Mouse (Mus musculus): ENCODE results near the gene Aldh1a7. TPM values are rescaled to one million over a fixed set of nuclear protein-coding genes. Genes with fewer than 3 reads are reported as not detected.
A peak's percentile ranks its signal among the peaks of the same experiment; 100 is the strongest.

The Aldh1a7 gene
- total and polyA plus RNA-seq, 2 experiments = 67.2 to 198 TPM

DNA sequence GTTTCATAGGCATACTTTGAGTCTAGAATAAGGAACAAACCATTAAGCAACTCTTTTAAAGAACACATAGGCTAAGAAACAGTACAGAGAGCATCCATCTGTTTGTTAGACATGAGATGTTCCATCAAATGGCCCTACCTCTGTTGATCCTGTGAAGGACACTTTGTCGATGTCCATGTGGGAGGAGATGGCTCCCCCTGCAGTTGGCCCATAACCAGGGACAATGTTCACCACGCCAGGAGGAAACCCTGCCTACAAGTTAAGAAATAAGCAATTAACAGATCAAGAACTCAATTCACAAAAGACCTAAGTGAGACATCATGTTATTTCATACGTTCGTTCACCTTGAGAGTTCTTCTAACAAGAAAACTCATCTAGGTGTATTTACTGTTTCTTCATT, 12.8 kb downstream of the Aldh1a7 start:
- Histone ChIP-seq H3K4me3 (ENCODE audit: insufficient read depth, low read depth, low read length) (no peak overlapping the region), H3K36me3 (ENCODE audit: control insufficient read depth, insufficient read depth, low read length) (peaks cover 33% of the 10 kb centered on the region), H3K27ac (replicated peaks; ENCODE audit: insufficient read depth, low read depth, low read length) (no peak overlapping the region), H3K9ac (ENCODE audit: low read depth, low read length) (no peak overlapping the region), H3K4me1 (ENCODE audit: control insufficient read depth, insufficient read depth, low read length) (peaks cover 2% of the 10 kb centered on the region; the same call in 1 of the 2 replicates), H3K27me3 (ENCODE audit: control insufficient read depth, insufficient read depth, low read length) (no peaks in the 10 kb centered on the region), H3K79me2 (ENCODE audit: control insufficient read depth, insufficient read depth, low read length) (no peaks in the 10 kb centered on the region; the same call in 1 of the 2 replicates)
- TF ChIP-seq POLR2A (IDR thresholded peaks at IDR 0.05; ENCODE audit: extremely low read depth, insufficient read depth, low read length) = no peak
- TF ChIP-seq CTCF (IDR thresholded peaks at IDR 0.05; ENCODE audit: low read depth, low read length) = peak; percentile 16; the same call in 1 of the 2 replicates
- DNase-seq (ENCODE audit: extremely low read depth, low read depth, low spot score) = no peak
- WGBS = 76% methylated on average over 4 of the region's 4 CpGs

DNA sequence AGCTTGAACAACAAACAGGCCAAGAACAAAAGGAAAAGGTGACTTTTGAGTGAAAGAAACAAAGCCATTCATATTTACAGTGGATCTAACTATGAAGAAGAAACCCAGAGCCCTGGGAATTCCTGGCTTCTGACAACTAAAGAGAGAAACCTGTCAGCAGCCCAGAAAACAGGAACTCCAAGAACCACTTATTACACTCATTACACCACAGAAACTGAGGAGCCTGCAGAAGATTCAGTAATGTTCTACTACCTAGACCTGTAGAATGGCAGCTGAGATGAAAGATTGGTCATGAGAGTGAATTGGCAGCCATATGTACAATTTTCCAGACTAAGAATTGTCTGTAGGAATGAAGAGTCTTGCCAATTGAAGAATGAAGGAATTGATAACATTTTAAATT, 20.2 kb downstream of the Aldh1a7 start:
- no peak overlapping the region for H3K27ac ChIP-seq (replicated peaks; ENCODE audit: insufficient read depth, low read depth, low read length)
- no peak overlapping the region for H3K4me3 ChIP-seq (ENCODE audit: insufficient read depth, low read depth, low read length)
- H3K9ac ChIP-seq (ENCODE audit: low read depth, low read length) = no peak overlapping the region
- no peaks in the 10 kb centered on the region for H3K27me3 ChIP-seq (ENCODE audit: control insufficient read depth, insufficient read depth, low read length)
- no peak for DNase-seq (ENCODE audit: extremely low read depth, low read depth, low spot score)
- H3K79me2 ChIP-seq (ENCODE audit: control insufficient read depth, insufficient read depth, low read length) = no peaks in the 10 kb centered on the region
- H3K4me1 ChIP-seq (ENCODE audit: control insufficient read depth, insufficient read depth, low read length) = no peaks in the 10 kb centered on the region
- TF ChIP-seq POLR2A (IDR thresholded peaks at IDR 0.05; ENCODE audit: extremely low read depth, insufficient read depth, low read length) (no peak), CTCF (IDR thresholded peaks at IDR 0.05; ENCODE audit: low read depth, low read length) (no peak)
- H3K36me3 ChIP-seq (ENCODE audit: control insufficient read depth, insufficient read depth, low read length) = peaks cover 34% of the 10 kb centered on the region

DNA sequence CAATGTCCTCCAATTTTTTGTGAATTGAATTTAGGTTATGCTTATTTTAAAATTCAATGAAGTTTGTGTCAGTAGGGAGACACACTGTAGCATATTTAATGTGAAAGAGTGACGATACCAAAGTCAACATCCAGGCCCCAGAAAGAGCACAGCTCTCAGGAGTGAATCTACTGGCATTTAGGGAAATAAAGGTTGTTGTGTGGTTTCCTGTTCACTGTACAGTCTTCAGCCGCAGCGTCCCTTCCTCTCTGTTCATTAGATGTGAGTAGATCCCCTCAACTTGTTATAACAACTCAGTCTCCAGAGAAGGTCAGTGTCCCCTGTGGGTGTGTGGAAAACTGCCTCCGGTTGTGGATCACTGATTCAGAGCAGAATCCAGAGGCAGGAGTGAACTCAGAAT, 20.6 kb downstream of the Aldh1a7 start:
- H3K27me3 ChIP-seq (ENCODE audit: control insufficient read depth, insufficient read depth, low read length) = no peaks in the 10 kb centered on the region
- no peak overlapping the region for H3K4me3 ChIP-seq (ENCODE audit: insufficient read depth, low read depth, low read length)
- no peaks in the 10 kb centered on the region for H3K79me2 ChIP-seq (ENCODE audit: control insufficient read depth, insufficient read depth, low read length)
- DNase-seq (ENCODE audit: extremely low read depth, low read depth, low spot score) = no peak
- H3K27ac ChIP-seq (replicated peaks; ENCODE audit: insufficient read depth, low read depth, low read length) = no peak overlapping the region
- 89% methylated on average over 4 of the region's 4 CpGs for WGBS
- H3K4me1 ChIP-seq (ENCODE audit: control insufficient read depth, insufficient read depth, low read length) = no peaks in the 10 kb centered on the region
- no peak for TF ChIP-seq POLR2A (IDR thresholded peaks at IDR 0.05; ENCODE audit: extremely low read depth, insufficient read depth, low read length)
- TF ChIP-seq CTCF (IDR thresholded peaks at IDR 0.05; ENCODE audit: low read depth, low read length) = no peak
- H3K9ac ChIP-seq (ENCODE audit: low read depth, low read length) = no peak overlapping the region
- peaks cover 36% of the 10 kb centered on the region for H3K36me3 ChIP-seq (ENCODE audit: control insufficient read depth, insufficient read depth, low read length)

DNA sequence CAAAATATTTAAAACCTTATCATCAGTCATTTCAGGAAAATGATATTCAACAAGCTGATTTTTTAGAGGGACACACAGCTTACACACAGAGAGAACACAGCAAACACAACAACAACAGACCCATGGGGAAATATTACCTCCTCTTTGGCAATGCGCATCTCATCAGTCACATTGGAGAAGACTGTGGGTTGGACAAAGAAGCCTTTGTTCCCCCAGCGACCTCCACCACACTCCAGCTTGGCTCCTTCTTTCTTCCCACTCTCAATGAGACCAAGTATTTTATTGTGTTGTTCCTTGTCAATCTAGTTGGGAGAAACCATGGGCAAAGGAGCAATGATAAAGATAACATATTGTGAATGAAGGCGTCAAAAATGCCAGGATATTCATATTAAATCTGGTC, 25.3 kb downstream of the Aldh1a7 start:
- Histone ChIP-seq H3K27me3 (ENCODE audit: control insufficient read depth, insufficient read depth, low read length) (no peaks in the 10 kb centered on the region), H3K79me2 (ENCODE audit: control insufficient read depth, insufficient read depth, low read length) (no peaks in the 10 kb centered on the region), H3K9ac (ENCODE audit: low read depth, low read length) (no peak overlapping the region), H3K4me3 (ENCODE audit: insufficient read depth, low read depth, low read length) (no peak overlapping the region), H3K36me3 (ENCODE audit: control insufficient read depth, insufficient read depth, low read length) (peaks cover 26% of the 10 kb centered on the region), H3K27ac (replicated peaks; ENCODE audit: insufficient read depth, low read depth, low read length) (no peak overlapping the region), H3K4me1 (ENCODE audit: control insufficient read depth, insufficient read depth, low read length) (peaks cover 2% of the 10 kb centered on the region)
- 91% methylated on average over 3 of the region's 3 CpGs for WGBS
- DNase-seq (ENCODE audit: extremely low read depth, low read depth, low spot score) = no peak
- TF ChIP-seq POLR2A (IDR thresholded peaks at IDR 0.05; ENCODE audit: extremely low read depth, insufficient read depth, low read length) (no peak), CTCF (IDR thresholded peaks at IDR 0.05; ENCODE audit: low read depth, low read length) (no peak)

DNA sequence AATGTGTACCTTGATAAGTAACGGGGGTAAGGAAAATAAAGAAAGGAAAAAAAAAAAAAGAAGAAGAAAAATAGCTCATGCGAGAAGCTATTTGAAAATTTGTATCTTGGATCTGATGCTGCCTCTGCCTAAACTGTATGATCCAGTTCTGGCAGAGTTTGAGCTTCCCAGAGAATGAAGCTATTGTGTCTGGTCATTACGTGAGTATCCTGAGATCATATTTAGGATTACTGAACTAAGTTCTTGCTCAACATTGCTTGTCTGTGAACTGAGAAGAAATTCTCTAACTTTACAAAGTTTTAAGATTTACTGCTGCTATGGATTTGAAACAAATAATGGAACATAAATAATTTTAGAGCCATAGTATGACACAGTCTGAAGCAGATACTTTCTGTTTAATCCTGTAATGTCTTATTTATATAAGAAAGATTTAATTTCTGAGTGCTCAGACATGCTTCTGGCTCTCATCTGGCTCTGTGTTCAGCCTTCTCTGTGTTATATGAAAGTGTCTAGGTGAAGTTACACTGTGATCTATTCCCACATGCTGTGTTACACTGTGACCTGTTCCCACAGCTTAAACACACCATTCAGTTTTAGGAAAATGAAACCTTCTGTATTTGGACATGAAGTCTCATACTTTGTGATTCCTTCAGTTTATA, 49.5 kb downstream of the Aldh1a7 start:
- no peaks in the 10 kb centered on the region for H3K79me2 ChIP-seq (ENCODE audit: control insufficient read depth, insufficient read depth, low read length)
- H3K36me3 ChIP-seq (ENCODE audit: control insufficient read depth, insufficient read depth, low read length) = no peaks in the 10 kb centered on the region
- no peak overlapping the region for H3K4me3 ChIP-seq (ENCODE audit: insufficient read depth, low read depth, low read length)
- no peaks in the 10 kb centered on the region for H3K4me1 ChIP-seq (ENCODE audit: control insufficient read depth, insufficient read depth, low read length)
- no peak for TF ChIP-seq POLR2A (IDR thresholded peaks at IDR 0.05; ENCODE audit: extremely low read depth, insufficient read depth, low read length)
- TF ChIP-seq CTCF (IDR thresholded peaks at IDR 0.05; ENCODE audit: low read depth, low read length) = no peak
- no peaks in the 10 kb centered on the region for H3K27me3 ChIP-seq (ENCODE audit: control insufficient read depth, insufficient read depth, low read length)
- H3K9ac ChIP-seq (ENCODE audit: low read depth, low read length) = no peak overlapping the region
- H3K27ac ChIP-seq (replicated peaks; ENCODE audit: insufficient read depth, low read depth, low read length) = no peak overlapping the region
- no peak for DNase-seq (ENCODE audit: extremely low read depth, low read depth, low spot score)
- 83% methylated on average over 3 of the region's 3 CpGs for WGBS

DNA sequence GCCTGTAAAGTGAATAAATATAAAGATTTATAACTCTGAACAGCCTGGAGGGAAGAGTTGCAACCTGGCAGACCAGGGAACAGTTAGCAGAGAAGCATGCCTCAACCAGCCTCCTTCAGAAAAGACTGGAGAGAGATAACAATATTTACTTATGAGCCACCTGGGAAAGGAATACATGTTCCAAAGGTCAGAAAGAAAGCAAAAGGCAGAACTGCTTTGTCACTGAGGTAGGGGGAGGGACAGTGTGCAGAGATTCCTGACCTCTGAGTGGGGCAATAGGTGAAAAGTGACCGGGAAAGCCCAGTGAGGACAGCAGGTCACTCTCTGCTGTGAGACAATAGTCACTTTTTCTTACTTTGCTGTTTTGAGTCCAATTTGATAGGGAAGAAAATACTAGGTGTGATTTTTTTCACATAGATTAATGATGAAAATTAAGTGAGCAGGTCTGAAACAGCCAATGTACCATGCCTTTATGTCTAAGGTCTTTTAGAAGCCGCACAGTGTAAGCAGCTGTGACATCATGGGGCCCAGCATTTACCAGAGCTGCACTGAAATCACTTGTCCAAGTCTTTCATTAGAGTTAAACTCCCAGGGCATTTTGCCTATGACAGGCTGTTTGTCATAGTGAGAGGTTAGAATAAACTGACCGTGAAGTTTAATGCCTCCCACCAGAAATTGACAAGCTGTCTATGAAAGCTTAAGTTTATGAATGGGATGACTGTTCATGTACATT, 73.1 kb downstream of the Aldh1a7 start:
- H3K27me3 ChIP-seq (ENCODE audit: control insufficient read depth, insufficient read depth, low read length) = no peaks in the 10 kb centered on the region
- H3K4me1 ChIP-seq (ENCODE audit: control insufficient read depth, insufficient read depth, low read length) = peaks cover 13% of the 10 kb centered on the region
- H3K79me2 ChIP-seq (ENCODE audit: control insufficient read depth, insufficient read depth, low read length) = no peaks in the 10 kb centered on the region
- H3K27ac ChIP-seq (replicated peaks; ENCODE audit: insufficient read depth, low read depth, low read length) = peak overlapping the region; percentile 93
- DNase-seq (ENCODE audit: extremely low read depth, low read depth, low spot score) = peak; percentile 99
- H3K9ac ChIP-seq (ENCODE audit: low read depth, low read length) = no peak overlapping the region
- 29% methylated on average over 3 of the region's 3 CpGs for WGBS
- no peak overlapping the region for H3K4me3 ChIP-seq (ENCODE audit: insufficient read depth, low read depth, low read length)
- TF ChIP-seq CTCF (IDR thresholded peaks at IDR 0.05; ENCODE audit: low read depth, low read length) = no peak
- TF ChIP-seq POLR2A (IDR thresholded peaks at IDR 0.05; ENCODE audit: extremely low read depth, insufficient read depth, low read length) = no peak
- H3K36me3 ChIP-seq (ENCODE audit: control insufficient read depth, insufficient read depth, low read length) = no peaks in the 10 kb centered on the region
